Mouse (Mus musculus): Measurements from ENCODE around the gene Aff4. TPM values are rescaled to one million over a fixed set of nuclear protein-coding genes. Genes with fewer than 3 reads are reported as not detected.
"Not testable (repeated sequence)": the region's sequence is repeated elsewhere in the genome, so short reads cannot be mapped to it uniquely, and the experiment has no call there.

Aff4 gene
- 59.1 and 62.0 TPM in 2 replicates for total RNA-seq (2015)
- 38.3 and 38.4 TPM in 2 replicates for total RNA-seq (2017)

DNA sequence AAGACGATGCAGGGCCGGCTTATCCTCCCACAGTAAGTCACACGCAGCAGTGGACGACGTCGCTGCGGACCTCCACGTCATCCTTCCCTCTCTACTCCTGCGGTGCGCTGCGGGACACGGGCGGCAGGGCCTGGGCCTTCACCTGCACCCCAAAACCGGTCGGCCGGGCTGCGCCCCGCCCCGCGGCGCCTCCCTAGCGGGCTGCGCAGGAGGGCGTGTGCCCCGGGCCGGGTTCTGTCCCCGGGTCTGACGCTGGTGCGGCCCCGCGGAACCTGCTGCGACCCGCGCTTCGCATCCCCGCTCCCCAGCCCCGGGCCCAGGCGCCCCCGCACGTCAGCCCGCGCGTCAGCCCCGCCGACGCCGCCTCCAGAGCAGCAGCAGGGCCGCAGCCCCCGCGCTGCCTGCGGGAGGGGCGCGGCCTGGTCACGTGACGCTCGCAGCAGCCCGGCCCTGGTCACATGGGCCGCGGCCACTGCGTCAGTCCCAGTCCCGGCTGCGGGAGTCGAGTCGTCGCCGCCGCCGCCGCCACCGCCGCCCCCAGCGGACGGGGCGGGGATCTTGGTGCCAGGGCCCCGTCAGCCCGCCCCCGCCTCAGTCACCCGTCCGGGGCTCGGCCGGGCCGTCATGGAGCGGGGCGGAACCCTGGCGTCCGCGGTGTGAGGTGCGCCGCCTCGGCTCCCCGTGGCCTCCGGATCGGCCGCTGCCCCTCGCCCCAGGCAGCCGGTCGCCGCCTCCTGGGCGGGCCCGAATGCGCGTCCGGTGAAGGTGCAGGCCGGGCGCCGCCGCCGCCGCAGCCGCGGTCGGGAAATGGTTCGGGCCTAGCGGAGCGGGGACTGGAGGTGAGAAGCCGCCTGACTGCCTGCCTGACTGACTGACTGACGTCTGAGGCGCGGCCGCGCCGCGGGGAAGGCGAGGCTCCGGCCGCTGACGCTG is at the start of gene Aff4:
Gene Aff4, plus strand, starts transcription at position 543 of the 933 bp plus-strand sequence.
- ATAC-seq (ENCODE audit: poor library complexity, severe bottlenecking), result peak; percentile 84

DNA sequence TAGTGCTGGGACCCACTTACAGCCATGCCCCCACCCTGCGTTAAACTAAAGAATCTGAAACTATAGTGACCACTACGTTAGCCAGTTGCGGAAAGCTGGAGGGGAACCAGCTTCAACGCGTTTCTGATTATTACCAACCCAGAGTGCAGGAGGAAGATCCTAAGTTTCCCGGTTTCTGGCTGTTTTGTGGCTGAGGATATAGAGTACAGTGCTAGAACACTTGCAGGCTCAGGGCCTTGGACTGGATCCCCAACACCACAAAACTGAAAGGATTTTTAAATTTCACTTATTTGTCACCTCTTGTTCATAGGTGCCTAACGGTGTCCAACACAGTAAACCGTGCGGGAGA is 49.5 kb upstream of the Aff4 start:
- peak; percentile 1; the same call in 1 of the 2 replicates for ATAC-seq (ENCODE audit: poor library complexity, severe bottlenecking)

DNA sequence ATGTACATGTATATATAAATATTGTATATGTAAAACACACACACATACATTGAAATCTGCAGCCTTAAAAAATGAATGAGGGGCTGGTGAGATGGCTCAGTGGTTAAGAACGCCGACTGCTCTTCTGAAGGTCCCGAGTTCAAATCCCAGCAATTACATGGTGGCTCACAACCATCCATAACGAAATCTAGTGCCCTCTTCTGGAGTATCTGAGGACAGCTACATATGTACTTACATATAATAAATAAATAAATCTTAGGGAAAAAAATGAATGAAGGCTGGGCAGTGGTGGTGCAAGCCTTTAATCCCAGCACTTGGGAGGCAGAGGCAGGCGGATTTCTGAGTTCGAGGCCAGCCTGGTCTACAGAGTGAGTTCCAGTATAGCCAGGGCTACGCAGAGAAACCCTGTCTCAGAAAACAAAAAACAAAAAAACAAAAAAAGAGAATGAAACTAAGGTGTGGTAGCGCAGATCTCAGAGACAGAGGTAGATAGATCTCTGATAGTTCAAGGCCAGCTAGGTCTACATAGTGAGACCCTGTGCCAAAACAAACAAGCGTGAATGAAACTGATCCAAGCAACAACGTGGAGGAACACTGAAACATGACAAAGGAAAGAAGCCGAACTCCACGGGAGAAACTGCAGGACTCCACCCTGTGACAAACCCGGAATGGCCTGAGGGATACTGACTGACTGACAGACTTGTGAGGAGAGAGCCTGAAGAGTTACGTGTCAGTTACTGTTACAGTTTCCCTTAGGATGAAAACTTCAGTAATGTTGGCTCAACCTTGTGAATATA is 46.4 kb upstream of the Aff4 start:
- no peak for ATAC-seq (ENCODE audit: poor library complexity, severe bottlenecking)

DNA sequence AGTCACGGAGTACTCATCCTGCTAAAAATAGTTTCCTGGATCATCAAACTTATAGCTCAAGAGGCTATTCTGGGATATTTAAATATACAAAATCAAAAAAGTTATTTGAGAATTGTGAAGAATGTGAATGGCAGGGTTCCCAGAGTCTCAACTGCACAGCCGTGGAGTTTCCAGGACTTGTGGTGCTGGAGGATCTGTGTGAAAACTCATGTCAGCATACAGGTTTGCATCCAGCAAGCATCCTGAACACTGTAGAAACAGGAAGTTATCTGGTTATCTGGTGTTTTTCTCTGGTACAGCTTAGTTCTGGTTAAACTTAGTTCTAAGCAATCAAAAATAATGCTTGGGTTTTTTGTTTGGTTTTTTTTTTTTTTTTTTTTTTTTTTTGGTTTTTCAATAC is 43.7 kb upstream of the Aff4 start:
- ATAC-seq (ENCODE audit: poor library complexity, severe bottlenecking), result no peak

DNA sequence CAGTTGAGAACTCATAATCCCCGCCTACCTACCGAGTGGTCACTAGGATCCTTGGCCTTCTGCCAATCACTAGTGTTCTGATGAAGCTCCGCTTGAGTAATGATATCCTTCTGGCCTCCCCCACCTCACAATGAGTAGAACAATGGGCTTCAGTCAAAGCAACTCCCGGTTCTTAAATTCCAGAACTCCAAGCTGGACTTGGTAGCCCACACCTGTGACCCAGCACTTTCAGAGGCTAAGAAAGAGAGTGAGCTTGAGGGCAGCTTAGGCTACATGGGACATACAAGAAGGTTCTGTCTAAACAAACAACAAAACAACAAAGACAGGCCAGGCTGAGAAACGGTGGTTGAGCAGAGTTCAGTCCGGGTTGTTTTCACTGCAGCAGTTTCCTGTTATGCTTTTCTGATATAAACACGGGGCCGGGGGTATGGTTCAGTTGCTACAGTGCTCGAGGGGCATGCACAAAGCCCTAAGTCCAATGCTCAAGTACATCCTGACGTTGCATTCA is 43.0 kb upstream of the Aff4 start:
- ATAC-seq (ENCODE audit: poor library complexity, severe bottlenecking), result no peak

DNA sequence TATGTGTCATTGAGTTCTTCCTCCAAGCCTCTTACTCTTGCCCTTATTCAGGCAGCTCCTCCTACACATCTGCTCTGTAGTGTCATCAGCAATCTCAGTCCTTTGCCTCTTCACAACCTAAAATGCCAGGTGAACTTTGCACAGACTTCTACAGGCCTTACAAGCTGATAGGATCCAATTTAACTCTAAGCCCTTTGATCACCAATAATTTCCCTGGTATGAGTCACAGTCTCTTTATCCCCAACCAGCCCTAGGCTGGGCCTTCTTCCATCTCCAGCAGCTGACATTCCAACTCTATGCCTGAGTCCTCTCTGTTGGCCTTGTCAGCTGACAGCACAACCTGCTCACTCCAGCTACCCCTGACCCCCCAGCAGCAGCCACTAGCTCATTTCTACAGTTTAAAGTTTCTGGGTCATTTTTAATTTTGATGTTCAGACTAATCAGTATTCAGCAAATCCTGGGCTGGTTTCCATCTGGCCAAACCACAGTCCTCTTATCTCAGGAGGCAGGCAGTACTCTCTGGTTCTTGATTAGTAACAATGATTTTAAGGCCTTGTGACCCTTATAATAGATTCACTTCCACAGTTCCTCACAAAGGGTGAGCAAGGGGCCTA is 42.3 kb upstream of the Aff4 start:
- no peak for ATAC-seq (ENCODE audit: poor library complexity, severe bottlenecking)

DNA sequence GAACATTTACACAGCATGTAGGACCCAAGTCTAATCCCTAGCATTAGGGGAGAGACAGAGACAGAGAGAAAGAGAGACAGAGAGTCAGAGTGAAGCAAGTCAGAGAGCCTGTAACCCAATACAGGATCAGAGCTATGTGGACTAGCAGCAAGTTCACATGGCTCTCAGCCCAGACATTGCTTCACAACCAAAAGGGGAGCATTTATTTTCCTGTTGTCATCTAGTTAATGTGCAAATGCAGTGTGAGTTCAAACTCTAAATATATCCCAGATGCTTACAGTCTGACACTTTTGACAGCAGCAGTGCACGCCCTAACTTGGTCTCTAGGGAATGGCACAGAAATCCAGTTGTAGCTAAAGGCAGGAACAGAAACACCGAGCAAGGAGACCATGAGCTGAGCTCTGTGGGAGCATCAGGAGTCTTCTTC is 41.7 kb upstream of the Aff4 start:
- no peak for ATAC-seq (ENCODE audit: poor library complexity, severe bottlenecking)

DNA sequence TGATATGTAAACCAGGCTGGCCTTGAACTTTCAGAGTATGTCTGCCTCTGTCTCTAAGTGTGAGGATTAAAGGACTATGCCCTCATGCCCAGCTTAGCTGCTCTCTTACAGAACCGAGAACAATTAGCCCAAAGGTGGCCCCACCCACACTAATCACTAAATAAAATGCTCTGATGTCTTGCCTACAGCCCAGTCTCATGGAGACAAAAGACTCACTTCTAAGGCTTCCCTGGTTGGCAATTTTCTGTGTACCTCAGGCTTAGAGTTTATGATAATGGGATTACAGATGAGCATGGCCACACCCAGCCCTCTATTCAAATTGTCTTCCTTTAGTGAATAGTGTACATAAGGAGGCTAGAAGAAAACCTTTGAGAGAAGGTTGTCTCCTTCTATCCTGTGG is 39.2 kb upstream of the Aff4 start:
- ATAC-seq (ENCODE audit: poor library complexity, severe bottlenecking), result no peak

DNA sequence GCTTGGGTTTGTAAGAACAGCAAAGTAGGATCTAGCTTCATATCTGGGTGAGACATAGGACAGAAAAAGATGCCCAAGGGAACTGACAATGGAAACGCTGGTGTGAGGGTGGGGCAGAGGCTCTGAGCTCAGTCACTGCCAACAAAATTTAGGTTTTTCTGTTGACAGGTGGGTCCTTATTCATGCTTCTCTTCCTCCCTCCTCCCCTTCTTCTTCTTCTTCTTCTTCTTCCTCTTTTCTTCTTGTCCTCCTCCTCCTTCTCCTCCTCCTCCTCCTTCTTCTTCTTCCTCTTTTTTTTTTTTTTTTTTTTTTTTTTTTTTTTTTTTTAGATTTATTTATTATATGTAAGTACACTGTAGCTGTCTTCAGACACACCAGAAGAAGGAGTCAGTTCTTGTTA is 37.8 kb upstream of the Aff4 start:
- ATAC-seq (ENCODE audit: poor library complexity, severe bottlenecking), result 0 out of 2 replicates have a peak, but pooled peaks have one; percentile 12

DNA sequence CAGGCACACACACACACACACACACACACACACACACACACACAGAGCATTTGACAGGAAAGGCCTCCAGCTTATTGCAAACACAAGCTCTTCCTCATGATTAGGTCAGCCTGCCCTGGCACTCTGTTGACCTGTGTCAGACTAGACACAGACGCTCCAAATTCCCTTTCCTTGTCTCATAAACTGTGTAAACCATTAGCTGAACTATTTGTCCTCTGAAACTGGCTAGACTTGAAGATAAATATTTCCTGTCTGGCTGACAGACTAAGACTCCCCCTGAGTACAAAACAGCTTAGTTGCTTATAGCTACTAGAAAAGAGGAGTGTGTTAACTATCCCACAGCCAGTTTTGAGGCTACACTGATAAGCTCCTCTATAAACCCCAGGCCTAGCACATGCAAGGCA is 35.9 kb upstream of the Aff4 start:
- no peak for ATAC-seq (ENCODE audit: poor library complexity, severe bottlenecking)

DNA sequence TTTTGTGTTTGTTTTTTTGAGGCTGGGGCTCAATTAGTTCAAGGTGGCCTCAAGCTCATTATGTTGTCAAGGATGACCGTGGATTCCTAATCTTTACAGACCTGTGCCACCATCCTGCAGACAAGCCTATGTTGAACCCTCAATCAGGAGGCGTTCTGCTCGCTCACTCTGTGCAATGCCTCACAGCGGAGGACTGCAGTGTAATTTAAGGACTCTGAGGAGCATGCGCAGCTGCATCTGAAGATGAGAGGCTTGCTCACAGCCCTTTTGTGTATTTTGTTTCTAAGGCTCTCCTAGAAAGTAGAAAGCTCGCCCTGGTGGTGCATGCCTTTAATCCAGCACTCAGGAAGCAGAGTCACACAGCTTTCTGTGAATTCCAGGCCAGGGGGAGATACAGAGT is 33.6 kb upstream of the Aff4 start:
- no peak for ATAC-seq (ENCODE audit: poor library complexity, severe bottlenecking)

DNA sequence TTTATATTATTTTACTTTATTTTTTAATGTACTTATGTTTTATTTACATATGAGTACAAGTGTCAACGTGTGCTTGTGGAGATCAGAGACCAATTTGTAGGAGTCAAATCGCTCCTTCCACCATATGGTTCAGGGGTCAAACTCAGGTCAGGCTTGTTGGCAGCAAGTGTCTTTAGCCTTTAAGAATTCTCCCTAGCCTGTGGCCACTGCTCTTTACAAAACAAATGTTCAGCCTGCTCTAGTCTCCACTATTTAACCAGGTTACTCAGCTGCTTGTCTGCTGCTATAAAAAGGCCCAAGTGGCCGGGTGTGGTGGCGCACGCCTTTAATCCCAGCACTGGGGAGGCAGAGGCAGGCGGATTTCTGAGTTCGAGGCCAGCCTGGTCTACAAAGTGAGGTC is 32.6 kb upstream of the Aff4 start:
- ATAC-seq (ENCODE audit: poor library complexity, severe bottlenecking), result no peak

DNA sequence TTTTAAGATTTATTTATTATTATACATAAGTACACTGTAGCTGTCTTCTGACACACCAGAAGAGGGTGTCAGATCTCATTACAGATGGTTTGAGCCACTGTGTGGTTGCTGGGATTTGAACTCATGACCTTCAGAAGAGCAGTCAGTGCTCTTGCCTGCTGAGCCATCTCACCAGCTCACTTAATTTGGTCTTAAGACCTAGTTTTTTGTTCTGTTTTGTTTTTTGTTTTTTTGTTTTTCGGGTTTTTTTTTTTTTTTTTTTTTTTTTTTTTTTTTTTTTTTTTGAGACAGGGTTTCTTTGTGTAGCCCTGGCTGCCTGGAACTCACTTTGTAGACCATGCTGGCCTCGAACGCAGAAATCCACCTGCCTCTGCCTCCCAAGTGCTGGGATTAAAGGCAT is 32.1 kb upstream of the Aff4 start:
- not testable (repeated sequence) for ATAC-seq (ENCODE audit: poor library complexity, severe bottlenecking)

DNA sequence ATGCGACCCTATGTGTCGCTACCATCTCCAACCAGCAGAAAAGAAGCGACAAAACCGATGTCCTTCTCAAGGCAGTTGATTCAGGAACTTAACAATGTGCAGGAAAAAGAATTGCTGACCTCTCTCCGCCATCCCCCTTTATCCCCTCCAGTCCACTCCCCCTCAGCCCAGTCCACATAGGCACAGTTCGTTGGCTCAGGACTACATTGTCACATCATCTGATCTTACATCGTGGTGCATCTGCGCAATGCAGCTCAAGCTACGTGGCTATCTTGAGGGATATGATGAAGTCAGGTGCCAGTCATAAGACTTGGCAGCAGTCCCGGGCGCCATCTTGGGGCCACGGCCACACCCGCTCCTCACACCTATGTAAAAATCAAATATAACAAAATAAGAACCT is 30.8 kb upstream of the Aff4 start:
- ATAC-seq (ENCODE audit: poor library complexity, severe bottlenecking), result not testable (repeated sequence)

DNA sequence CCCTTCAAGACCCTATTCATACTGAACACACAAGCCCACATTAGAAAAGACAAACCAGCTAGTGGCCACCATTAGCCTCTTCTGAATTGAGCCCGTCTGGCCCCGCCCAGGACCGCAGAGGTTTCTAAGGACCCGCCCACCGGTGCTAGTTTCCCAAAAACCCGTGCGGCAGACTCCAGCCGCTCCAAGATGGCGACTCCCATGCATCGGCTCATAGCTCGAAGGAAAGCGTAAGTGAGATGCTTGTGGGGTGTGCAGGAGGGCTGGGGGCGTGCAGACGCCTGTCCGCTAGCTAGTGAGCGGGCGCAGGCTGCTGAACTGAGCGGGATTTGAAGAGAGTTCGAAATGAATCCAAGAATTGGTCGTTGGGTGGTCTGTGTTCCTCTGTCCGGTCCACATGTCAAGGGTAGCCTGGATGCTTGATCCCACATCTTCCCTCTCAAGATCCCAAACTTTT is 26.1 kb upstream of the Aff4 start, which contains the start of gene Zcchc10:
Gene Zcchc10, plus strand, starts transcription at position 168 of the 457 bp plus-strand sequence.
- peak; percentile 100 for ATAC-seq (ENCODE audit: poor library complexity, severe bottlenecking)

DNA sequence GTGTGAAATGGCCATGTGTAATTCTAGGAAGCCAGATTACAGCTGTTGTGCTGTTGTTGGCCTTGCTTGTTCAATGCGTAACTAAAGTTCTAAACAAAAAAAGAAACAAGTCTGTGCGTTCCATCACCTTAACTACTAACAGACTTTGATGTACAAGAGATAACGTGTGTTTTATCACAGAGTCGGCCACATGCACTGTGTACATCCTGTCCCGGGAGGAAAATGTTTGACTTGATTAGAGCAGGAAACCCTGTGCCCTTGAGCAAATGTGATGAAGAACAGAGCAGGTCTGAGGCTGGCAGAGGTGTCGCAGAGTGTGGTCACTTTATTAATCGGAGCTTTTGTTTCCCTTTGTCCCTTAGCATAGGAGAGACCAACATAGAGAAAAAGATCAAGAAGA is 20.3 kb upstream of the Aff4 start:
- 0 out of 2 replicates have a peak, but pooled peaks have one; percentile 27 for ATAC-seq (ENCODE audit: poor library complexity, severe bottlenecking)

DNA sequence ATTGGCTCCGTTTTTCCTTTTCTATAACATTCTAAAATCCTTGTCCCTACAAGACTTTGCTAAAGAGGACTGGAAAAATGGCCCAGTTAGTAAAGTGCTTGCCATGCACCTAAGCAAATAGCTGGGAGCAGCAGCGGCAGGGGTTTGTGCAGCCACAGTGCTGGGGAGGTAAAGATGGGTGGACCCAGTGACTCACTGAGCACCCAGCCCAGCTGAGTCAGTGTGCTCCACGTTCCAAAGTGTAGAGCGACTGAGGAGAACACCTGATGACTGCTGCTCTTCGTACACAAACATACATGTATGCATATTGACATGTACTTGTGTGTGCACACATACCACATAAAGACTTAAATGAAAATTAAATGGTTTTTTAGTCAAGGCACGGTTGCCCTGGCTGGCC is 19.5 kb upstream of the Aff4 start:
- no peak for ATAC-seq (ENCODE audit: poor library complexity, severe bottlenecking)

DNA sequence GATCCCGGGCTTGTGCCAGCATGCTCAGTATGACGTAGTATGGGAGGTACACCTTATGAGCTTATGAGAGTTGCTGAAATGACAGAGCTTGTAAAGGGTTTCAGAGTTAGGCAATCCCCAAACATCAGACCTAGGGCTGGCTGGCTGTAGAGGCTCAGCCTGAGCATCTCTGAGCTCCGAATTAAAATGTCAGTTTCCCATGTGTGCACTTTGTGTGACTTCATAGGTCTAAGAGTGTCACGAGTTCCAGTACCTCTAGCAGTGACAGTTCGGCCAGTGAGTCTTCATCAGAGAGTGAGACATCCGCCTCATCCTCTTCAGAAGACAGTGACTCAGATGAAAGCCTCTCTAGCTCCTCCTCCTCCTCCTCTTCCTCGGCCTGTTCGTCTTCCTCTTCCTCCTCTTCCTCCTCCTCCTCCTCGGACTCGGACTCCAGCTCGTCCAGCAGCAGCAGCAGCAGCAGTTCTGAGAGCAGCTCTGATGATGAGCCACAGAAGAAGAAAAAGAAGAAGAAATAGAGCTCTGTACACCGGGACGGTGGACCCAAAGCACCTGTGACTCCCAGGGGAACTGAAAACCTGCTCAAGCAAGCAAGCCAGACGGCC is 18.5 kb upstream of the Aff4 start:
- ATAC-seq (ENCODE audit: poor library complexity, severe bottlenecking), result no peak

DNA sequence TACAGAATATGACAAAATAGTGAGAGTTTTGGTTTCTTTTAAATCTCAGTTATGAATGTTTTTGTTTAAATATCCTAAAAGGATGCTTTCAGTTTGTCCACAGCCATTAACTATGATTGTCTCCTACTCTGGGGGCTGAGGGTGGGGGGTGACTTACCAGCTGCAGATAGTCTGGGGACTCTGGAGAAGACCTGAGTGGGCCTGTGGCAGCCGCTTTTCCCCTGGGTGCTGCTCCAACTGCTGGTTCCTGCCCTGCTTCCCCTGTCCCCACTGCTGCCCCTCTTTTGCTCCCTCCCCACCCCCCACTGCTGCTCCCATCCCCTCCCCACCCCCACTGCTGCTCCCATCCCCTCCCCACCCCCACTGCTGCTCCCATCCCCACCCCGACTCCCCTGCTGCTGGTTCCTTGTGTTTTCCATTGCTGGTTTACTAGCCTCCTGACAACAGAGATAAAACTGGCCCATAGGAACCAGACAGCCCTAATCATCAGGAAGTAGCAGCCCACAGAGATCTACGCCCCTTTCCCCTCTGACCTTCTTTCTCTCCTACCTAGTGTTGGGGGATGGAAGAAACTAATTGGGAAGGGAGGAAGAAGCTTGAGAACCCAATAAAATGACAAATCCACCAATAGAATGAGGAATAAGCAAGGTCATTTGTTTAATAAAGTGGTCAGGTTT is 15.0 kb upstream of the Aff4 start:
- no peak for ATAC-seq (ENCODE audit: poor library complexity, severe bottlenecking)

DNA sequence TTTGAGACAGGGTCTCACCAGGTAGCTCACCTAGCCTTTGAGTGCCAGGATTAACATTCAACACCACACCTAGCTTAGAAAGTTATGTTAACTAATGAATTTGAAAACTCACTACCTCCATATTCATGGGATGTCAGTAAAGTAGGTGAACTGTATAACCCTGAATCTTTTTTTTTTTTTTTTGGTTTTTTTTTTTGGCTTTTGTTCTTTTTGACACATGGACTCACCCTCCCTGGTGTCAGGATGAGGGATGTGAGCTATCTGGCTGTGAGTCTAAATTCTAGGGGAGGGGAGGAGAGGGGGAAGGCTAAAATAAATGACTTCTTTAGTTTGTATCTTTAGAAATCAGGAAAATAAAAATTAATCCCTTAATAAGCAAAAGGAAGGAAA is 14.5 kb upstream of the Aff4 start:
- ATAC-seq (ENCODE audit: poor library complexity, severe bottlenecking), result no peak

Data from megakaryocyte, adult 5-6 weeks (primary cell).